14 mouse cellular contexts compared by ENCODE assay signal in genomic region chr6:97252711-97253221, GRCm38 (mm10). TPM values are rescaled to one million over a fixed set of nuclear protein-coding genes. Genes with fewer than 3 reads are reported as not detected.
A peak's percentile ranks its signal among the peaks of the same experiment; 100 is the strongest.
DNase-seq lines count a peak whose midpoint lies in the region; ATAC-seq lines count a peak whose summit lies in the region.
"Had no signal": no experiment of that assay in that cellular context is flagged by ENCODE, and none has a peak within 500 bp of the region (broad histone marks: within the 10 kb centered on the region; RNA-seq: fewer than 3 reads in every experiment).

Gene Lmod3 (minus strand): TSS chr6:97252759.

- 0 out of 2 replicates have a peak, but pooled peaks cover 4% of the 10 kb centered on the region for H3K4me1 ChIP-seq in kidney, embryonic 15.5 days
- H3K4me1 ChIP-seq: neural tube, embryonic 13.5 days had no signal

- no peaks in the 10 kb centered on the region for H3K27me3 ChIP-seq in kidney, embryonic 15.5 days
- H3K27me3 ChIP-seq: neural tube, embryonic 13.5 days had no signal

- no peak for ATAC-seq in kidney, embryonic 15.5 days (replicated peaks; ENCODE audit: low FRiP score)
- ATAC-seq in megakaryocyte progenitor cell, adult 5-6 weeks (replicated peaks; ENCODE audit: poor library complexity) = no peak
- ATAC-seq: hindbrain, postnatal 0 days had no signal

- H3K9ac ChIP-seq in kidney, embryonic 15.5 days = no peak within 1 kb of the TSS
- H3K9ac ChIP-seq: neural tube, embryonic 13.5 days had no signal

- no peak within 1 kb of the TSS for H3K27ac ChIP-seq in kidney, embryonic 15.5 days
- H3K27ac ChIP-seq: hindbrain, postnatal 0 days; neural tube, embryonic 13.5 days had no signal

- 36% methylated on average over 9 of the region's 9 CpGs for WGBS in kidney, embryonic 15.5 days

- no peaks in the 10 kb centered on the region for H3K9me3 ChIP-seq in kidney, embryonic 15.5 days (replicated peaks)
- H3K9me3 ChIP-seq: neural tube, embryonic 13.5 days had no signal

- no peak within 1 kb of the TSS for H3K4me2 ChIP-seq in kidney, embryonic 15.5 days
- H3K4me2 ChIP-seq: neural tube, embryonic 13.5 days had no signal

- peak; percentile 46 for DNase-seq in kidney, adult 11 months
- DNase-seq in ZHBTc4 (ENCODE audit: low read depth, low spot score) = peak; percentile 32
- DNase-seq in heart, adult 11 months = peak; percentile 95
- DNase-seq in heart, postnatal 4 days = peak; percentile 51
- DNase-seq in cerebellum, postnatal 36 days = no peak
- DNase-seq in thymus, postnatal 36 days = no peak
- DNase-seq: cerebellum, adult 11-12 months had no signal

- no peaks in the 10 kb centered on the region for H3K36me3 ChIP-seq in kidney, embryonic 15.5 days
- H3K36me3 ChIP-seq: neural tube, embryonic 13.5 days had no signal

- H3K4me3 ChIP-seq in kidney, embryonic 15.5 days (replicated peaks) = no peak within 1 kb of the TSS
- H3K4me3 ChIP-seq: erythroblast, embryonic 14.5 days; neural tube, embryonic 13.5 days had no signal

RNA-seq across cellular contexts. Expression of gene Lmod3, which starts in this region (rescaled TPM):
- polyA plus RNA-seq in kidney, embryonic 15.5 days (2015; fragmentation: Nextera tagmentation; extraction: Ambion mirVana) = 0.79 and 1.3 TPM in 2 replicates
- 10 to 100 TPM; 47.8 to 48.0 TPM for total RNA-seq in heart, postnatal 4 days (2021)
- not detected in 2 replicates for total RNA-seq in megakaryocyte progenitor cell, adult 5-6 weeks (2015)
- not detected in 2 replicates for total RNA-seq in megakaryocyte progenitor cell, adult 5-6 weeks (2017)
- total RNA-seq: layer of hippocampus, postnatal 25 days; megakaryocyte, adult 5-6 weeks had no signal
- polyA plus RNA-seq: erythroblast, embryonic 14.5 days; hindbrain, postnatal 0 days had no signal

Comparison
In these comparisons a context has a peak if more than half of its experiments do, and no peak if none do; other contexts are left out.
1. RNA of gene Lmod3 (total RNA-seq): 47.8 to 48.0 TPM in heart, postnatal 4 days; not detected in megakaryocyte progenitor cell, adult 5-6 weeks; every median in the first group is over 10 times any median in the second.
2. DNase-seq: peak in kidney, adult 11 months (single experiment), ZHBTc4 (single experiment), heart, adult 11 months (single experiment) and heart, postnatal 4 days (single experiment); none in cerebellum, postnatal 36 days (0 of 2) and thymus, postnatal 36 days (0 of 2).